Mouse (Mus musculus) thymus, postnatal 14 days (tissue): ENCODE results near the gene Wnt11.

Source experiments
- DNase-seq: peaks from one replicate; pipeline ENCODE4 v3.0.0; 2021

The Wnt11 gene

DNA sequence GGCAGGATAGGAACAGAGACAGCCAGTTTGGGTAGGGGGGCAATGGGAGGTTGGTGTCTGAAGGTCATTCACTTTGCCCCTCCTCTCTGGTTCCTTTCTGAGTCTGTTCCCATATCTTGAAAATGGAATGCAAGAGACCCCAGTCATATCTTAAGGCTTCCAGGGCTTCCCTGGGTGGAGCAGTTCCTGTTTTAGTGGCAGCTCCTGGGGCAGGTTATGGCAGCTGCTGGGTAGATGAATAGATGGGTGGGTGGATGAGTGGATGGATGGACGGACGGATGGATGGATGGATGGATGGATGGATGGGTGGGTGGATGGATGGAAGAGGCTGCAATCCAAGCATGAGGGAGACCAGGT is 32.9 kb downstream of the Wnt11 start:
- DNase-seq, result no peak

DNA sequence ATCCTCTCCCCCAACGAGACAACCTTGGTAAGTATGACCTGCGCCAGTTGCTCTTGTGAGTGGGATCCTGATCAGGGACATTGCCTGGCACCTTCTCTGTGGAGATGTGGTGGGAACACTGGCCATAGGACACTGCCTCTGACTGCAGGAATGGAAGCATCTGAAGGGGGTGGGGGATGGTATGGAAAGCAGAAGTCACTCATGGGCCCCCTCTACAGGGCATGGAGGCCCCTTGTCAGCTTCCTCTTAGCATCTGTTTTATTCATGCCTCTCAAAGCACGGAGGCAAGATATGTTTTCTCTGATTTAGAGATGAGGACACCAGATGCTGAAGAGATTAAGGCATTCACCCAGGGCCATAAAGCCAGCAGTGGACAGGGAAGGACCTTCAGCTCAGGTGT is 34.2 kb downstream of the Wnt11 start:
- DNase-seq, result no peak

DNA sequence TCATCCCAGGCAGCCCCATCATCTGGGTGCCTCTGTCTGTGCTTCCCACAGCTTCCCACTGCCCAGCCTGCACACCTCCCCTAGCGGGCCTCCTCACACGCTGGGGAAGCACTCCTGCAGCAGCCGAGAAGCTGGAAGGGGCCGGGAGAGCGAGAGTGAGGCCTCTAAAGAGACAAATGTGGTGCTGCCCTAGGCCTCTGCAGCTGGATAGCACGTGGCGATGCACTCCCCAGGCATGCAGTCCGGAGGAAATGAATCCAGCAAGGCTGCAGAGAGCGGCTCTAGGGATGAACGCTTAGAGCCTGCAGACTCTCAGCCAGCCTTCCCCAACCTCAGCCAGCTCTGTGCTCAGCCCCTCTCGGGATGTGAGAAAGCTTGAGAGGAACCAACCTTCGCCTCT is 35.9 kb downstream of the Wnt11 start:
- DNase-seq, result no peak

DNA sequence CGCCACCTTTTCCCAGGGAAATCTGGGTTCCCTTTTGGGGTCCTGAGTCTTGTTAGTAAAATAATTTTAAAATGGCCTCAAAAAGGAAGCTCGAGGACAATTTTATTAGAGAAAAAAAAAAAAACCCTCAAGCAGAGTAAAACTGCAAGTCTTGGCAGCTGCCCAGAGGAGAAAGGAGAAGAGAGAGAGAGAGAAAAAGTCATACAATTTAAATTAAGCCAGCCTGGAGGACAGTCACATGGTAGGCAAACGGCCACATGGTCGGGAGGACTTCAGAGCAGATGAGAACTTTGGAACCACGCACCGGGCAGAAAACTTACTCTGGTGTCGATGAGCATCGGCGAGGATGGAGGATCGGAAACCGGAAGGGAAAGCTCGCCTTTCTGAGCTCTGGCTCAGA is 37.0 kb downstream of the Wnt11 start:
- no peak for DNase-seq

DNA sequence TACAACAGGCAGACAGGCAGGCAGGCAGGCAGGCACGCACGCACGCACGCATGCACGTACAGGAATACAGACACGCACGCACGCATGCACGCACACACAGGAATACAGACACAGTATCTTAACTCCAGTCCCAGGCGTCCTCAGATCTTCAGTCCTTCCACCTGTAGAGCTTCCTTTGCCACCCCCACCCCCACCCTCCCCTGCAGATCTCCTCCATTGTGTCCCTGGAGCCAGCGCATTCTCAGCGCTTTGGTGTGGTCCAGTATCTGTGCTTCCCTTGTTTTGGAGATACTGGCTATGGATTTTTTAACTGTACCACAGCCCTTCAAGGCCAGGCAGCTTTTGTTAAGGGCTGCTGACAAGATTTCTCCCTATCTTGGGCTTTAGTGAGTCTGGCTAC is 38.4 kb downstream of the Wnt11 start:
- DNase-seq, result no peak

DNA sequence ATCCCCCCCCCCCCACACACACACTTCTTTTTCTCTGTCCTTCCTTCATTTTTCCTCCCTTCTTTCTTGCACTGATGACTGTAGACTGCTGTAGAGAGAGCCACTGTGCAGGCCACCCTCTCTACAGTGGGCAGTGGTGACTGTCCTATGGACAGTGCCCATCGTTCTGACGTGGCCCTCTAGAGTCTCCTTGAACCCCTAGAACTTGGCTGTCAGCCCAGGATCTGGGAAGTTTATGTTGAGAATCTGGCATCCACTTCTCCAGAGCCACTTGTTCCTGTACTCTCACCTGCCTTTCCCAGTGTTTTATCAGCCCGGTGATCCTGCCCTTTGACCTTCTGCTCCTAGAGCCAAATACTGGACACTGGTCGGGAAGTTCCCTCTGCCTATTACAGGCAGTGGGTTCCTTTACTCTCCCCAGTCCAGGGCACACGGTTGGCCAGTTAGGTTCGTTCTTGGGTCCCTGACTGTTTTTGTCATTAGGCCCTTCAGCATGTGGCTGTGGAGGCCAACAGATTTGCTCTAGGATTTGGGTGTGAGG is 39.6 kb downstream of the Wnt11 start:
- no peak for DNase-seq

DNA sequence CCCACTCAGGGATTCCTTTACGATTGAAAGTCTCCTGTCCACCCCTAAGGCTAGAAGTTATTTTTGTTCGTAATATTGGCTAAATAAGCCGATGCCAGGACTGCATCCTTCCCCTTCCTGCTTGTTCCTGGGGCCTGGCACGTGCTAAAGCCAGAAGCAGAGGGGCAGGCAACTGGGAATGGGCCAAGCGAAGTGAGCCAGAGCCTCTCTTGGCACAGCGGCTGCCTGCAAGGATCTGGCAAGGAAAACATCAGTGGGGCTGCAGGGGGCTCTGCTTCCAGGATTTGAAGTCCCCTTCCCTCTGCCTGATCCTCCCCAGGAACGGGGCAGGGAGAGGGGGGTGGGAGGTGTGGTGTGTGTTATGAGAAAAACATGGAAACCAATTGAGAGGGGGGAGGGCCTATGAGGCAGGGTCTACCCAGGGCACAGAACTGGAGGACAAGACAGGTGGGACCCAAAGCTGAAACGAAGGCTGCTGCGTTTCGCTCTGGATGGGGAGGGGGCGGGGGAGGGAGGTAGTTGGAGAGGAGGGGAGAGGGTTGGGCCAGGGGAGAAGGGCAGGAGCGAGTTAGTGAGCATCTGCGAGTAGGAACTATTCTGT is 40.6 kb downstream of the Wnt11 start:
- DNase-seq, result no peak

DNA sequence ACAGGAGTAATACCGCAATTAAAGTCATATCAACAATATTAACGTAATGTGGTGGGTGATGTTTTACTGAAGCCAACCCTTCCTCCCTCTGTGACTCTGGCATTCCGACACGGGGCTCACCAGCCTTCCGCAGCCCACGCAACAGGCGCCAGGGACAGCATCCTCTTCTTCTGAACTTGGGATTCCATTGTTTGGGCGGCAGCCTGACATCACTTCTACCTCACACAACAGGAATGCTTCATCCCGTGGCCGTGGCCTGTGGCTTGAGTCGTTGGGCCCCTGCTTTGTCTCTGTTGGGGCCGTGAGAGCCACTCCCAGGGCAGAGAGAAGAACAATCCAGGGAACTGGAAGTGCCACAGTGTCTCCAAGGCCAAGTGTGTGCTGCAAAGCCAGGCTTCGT is 41.2 kb downstream of the Wnt11 start:
- no peak for DNase-seq

DNA sequence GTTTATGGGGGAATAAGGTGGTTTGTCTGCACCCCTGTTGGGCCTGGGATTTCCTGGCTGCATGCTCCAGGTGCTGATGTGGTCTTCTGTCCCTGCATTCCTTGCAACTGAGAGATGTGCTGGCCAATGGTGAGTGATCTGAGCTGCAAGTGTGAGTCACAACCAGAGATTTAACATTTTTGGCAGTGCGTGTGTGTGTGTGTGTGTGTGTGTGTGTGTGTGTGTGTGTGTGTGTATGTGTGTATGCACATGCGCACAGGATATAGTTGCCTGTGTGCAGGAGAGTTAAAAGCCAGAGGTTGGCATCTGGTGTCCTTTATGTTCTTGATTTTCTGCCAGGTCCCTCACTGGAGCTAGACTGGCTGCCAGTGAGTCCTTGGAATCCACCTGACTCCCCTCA is 44.3 kb downstream of the Wnt11 start:
- no peak for DNase-seq

DNA sequence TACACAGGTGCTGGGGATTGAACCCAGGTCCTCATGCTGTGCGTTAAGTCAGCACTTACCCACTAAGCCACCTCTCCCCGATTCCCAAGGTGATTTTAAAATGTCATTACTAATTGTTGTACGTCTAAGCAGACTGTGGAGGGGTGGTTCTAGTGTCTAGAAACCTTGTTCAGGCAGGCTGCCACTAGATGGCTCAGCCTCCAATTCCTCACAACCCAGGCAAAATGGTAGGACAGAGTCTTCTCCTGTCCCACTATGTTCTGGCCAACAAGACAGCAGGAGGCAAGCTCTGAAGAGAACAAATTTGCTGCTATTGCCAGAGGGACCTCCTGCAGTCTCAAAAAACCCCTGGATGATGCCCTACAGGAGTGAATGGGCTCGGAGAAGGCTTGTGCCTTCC is 47.0 kb downstream of the Wnt11 start:
- DNase-seq, result no peak

DNA sequence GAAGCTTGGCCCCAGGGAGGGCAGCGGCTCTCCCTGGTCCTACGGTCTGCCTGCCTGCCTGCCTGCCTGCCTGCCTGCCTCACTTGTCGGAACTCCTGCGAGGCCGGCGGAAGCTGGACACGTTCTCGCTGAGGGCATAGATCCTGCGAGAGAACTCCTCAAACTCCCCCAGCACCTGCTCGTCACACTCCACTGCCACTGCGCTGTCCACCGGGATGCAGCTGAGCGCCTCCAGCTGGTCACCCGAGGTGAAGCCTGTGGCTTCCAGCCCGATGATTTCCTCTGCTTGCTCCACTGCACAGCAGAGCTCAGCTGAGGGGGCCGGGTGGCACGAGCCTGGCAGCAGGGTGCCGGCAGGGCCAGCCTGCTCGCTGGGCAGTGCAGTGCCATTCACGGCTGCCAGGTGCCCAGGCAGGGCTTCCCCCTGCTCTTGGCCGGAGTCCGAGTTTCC is 52.9 kb downstream of the Wnt11 start:
- DNase-seq, result no peak

DNA sequence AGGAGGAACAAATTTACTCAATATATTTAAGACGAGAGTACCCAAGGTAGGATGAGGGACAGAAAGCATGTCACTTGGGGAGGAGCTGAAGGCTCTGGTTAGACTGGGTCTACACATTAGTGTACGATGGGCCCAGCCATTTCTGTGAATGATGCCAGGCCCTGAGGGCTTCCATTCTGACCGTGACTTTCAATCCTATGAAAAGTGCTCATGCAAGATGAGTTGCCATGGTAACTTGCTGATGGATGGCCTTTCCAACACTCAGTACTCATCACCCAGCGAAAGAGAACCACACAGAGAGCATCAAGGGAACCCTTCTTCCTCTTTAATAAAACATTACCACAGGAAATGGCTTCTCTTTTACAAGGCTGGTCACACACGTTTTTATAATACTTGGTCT is 53.9 kb downstream of the Wnt11 start:
- no peak for DNase-seq

DNA sequence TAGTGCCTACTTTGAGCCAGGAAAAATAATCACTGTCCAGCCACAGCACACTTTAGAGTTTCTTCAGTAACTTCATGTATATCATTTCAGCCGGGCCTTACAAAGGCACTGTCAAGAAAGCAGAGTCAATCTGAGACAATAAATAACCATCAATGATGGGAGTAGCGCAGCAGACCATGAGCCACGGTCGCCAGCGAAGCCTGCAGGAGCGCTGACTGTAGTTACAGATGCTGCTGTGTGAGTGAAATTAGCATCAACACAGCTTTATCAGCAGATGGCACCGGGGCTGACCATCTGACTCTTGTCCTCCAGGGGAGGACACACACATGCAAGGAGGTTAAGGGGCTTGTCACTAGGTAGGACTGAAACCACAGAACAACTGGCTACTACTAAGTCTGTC is 54.3 kb downstream of the Wnt11 start:
- no peak for DNase-seq

DNA sequence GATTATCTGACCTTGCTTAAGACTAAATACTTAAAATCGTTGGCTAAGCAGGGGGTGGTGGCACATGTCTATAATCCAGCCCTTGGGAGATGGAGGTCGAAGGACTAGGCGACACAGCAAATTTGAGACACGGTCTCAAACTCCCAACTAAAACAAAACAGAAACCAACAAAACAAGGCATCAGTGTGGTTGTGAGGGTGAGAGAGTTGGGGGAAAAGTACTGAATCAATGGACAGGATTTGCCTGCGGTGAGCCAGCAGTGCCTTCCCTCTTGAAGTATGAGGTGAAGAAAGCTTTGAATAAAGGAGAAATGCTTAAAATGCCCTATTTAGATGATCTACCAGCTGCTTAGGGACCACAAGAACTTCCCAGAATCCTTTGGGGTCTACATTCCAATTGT is 58.2 kb downstream of the Wnt11 start:
- DNase-seq, result no peak

DNA sequence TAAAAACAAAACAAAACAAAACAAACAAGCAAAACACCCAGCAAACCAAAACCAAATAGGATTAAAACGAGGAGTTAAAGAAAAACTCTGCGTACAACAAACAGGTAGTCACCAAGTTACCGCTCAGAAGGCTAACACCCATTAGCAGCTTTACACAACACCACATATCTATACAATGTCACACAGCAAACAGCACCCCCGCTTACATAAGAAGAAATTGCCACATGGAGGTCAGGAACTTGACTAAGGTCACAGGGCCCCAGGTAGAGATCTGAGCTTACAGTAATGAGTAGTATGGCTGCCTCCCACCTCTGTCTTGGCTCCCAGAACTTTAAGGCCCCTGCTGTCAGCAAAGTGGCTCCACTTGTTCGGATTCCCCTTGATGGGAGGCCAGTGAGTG is 59.4 kb downstream of the Wnt11 start:
- no peak for DNase-seq

DNA sequence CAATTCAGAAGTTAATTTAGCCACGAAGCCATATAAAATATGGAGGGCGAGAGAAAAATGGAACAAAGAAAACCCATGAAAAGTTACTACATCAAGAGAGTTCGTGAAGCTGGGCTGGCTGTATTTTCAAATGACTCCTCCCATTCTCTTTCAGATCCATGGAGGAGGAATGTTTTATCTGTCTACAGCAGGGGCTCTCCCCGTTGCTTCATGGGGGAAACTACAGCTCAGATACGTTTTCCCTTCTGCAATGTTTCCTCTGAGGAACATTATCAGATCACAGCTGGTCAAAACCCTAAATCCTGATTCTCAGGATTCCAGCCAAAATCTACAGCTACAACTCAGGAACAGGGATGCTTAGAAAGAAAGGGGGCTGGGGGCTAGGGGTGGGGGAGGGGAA is 59.9 kb downstream of the Wnt11 start:
- DNase-seq, result no peak

DNA sequence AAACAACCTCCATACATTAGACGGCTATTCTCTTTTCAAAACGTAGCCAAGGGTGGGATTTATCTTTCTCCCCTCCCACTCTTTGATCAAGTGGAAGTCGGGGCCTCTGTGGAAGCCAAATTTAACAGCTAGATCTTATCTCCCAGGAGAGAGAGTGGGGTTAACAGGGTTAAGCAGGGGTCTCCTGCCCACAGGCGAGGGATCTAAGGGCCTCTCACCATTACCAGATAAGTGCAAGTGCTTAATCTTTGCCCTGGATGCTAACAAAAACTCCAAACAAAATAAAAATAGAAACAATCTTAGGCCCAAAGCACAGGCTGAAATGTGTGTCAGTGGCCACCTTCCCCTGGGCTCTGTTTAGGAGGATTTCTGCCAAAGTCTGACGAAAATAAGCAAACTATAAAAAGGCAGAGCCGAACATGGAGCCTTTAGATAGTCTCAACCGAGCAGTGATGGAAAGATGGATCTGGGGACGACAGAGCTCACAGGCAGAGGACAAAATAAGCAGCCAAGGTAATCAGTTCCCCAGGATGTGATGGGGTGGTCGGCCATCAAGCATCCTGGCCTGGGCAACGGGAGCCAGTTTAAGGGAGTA is 60.7 kb downstream of the Wnt11 start:
- no peak for DNase-seq

DNA sequence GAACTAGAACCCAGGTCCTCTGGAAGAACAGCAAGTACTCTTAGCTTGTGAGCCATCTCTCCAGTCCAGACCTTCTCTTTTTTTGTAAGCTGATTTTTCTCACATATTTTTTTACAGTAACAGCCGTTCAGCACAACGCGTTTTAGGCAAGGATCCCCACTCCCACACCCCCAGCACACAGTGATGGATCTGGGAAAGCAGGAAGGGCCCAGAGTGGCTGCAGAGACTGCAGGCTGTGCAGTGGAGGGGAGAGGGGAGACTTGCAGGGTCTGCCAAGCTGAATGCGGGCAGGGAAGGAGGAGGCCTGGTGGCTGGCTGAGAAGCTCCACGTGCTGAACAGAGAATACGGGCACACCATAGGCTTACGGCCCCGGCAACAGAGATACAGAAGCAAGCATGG is 62.4 kb downstream of the Wnt11 start:
- no peak for DNase-seq

DNA sequence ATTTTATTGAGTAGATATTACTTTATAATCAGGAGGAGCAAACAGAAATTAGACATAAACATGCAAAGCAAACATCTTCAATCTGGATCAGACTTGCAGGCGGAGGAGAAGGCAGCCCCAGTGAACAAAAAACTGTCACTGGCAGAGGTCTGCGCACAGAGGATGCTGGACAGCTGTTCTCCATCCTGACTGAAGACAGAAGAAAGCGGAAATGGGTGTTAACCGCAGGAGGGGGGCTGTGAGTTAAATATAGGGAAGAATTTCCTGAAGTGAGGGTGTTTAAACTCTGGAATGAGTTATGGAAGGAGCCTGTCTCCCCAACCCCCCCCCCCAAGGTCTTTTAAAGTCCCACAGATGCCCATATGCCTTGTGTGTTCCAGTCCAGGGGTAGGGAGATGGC is 64.9 kb downstream of the Wnt11 start:
- no peak for DNase-seq

DNA sequence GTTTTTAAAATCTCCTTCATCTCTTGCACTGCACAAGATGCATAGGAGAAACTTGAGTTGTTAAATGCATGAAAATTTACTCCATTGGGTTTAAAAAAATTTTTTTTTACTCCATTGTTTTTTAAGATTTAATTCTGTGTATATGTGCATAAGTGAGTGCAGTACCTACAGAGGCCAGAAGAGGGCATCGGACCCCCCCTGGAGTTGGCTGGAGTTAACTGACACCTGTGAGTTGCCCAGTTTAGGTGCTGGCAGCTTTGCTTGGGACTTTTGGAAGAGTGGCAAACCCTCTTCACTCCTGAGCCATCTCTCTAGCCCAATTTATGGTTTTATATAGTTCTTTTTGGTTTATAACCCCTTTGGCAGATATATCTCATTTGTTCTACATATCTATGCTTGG is 66.2 kb downstream of the Wnt11 start:
- DNase-seq, result peak; percentile 26

DNA sequence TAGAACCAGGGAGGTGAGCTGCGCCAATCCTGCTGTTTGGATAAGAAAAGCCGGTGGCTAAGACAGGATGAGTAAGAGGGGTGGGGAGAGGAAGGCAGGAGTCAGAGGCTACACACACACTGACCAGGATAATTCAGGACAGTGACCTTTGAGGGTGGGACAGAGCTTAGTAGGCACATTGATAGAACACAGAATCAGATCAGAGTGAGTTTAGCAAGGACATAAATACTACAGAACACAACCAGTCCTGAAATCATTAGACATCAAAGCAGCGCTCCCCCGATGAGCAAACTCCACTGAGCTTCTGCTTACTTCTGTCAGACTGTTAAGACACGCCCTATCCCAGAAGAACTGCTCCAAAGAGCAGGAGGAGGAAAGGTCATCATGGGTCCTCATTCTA is 69.0 kb downstream of the Wnt11 start:
- DNase-seq, result no peak
